Mouse (Mus musculus) heart, postnatal 14 days (tissue): ENCODE data around the gene Spdye4b. TPM values are rescaled to one million over a fixed set of nuclear protein-coding genes. Genes with fewer than 3 reads are reported as not detected.
A peak's percentile ranks its signal among the peaks of the same experiment; 100 is the strongest.
"Not testable (repeated sequence)": the region's sequence is repeated elsewhere in the genome, so short reads cannot be mapped to it uniquely, and the experiment has no call there.

Experiments used
- DNase-seq, 2 experiments: peaks; one replicate each; pipeline ENCODE4 v3.0.0; 2021 to 2022
- intact Hi-C: fragments of 180-260 bp; cut with DNase I; formaldehyde crosslinking; loops from one replicate; pipeline ENCODE4 v1.15.1; 2025
- long read RNA-seq, 2 experiments: library from polyadenylated mRNA; stranded (forward); transcript quantifications; one replicate each; pipeline ENCODE4 v2.0.0; 2021
- total RNA-seq, 2 experiments: library from RNA; stranded (reverse); gene quantifications; 2 replicates each; pipeline ENCODE4 v1.2.3; 2021

Spdye4b gene
- not detected for total RNA-seq
- long read RNA-seq, experiment 1, result 0 reads
- long read RNA-seq, experiment 2, result 0 reads

DNA sequence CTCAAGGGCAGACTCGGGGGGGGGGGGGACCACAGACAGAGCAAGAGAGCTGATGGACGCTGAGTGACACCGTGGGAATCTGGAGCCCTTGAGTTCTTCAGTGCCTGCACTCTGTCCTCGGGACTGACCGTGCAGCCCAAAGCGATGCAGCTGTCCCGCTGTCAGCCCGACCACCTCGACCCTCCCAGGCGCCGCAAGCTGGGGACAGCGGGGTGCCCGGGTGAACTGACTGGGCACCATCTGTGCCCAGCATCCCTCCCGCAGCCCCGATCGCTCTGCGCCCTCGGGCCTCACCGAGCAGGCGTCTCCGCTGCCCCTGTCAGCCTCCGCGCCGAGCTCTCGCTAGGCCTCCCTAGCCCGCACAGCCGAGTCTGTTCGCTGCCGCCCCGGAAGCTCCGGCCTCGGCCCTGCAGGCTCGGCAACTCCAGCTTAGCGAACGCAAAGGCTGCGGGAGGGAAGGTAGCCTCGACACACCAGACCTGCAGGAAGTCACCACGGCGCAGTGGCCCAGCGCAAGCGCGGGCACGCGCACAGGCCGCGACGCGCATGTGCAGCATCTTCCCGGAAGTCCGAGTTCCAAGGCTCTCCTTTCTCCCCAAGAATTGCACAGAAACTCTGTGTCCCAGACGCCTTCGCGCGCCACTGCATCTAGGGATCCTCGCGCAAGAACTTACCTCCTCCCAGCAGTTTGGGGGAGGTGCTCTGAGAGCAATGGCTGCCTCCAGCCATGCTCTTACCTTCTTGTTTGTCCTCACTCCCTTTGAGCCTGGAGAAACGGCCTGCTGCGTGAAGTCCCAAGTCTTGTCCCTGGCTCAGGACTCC, at the start of gene Spdye4b, which contains the start of gene Rbak:
TSS of gene Spdye4b (plus strand) at position 763 of the 822 bp plus-strand sequence.
TSS of gene Rbak (minus strand) at position 521 of the 822 bp plus-strand sequence.
- intact Hi-C loops, result loop anchor here (2.0 to 5.0 kb wide), 2 partner anchors 54 to 122 kb away; partner anchors contain the start of gene Zfp12
- DNase-seq, result peak; percentile 91 to 92

DNA sequence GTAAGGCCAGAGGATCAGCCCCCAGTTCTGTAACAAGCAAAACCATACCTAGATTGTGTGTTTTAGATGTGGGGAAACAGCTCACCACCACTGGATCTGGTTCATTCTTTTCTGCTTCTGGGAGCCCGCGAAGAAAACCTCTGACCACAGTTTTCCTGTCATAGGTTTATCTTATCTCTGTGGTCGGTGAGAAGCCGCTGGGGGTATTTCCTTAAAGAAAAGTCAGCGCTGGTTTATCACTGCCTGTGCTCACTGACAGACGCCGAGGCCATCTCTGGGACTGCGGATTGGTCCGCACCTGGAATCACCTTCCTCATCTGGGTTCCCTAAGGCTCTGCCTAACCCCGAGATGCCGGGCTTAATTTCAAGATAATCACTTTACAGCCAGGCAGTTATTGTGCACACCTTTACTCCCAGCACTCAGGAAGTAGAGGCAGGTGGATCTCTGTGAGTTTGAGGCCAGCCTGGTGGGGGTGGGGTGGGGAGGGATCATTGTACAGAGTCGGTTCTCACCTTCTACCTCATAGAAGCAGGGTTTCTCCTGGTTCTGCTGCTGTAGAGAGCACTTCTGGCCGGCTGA, 47.8 kb upstream of the Spdye4b start:
- intact Hi-C loops, result no loop called here
- no peak for DNase-seq

DNA sequence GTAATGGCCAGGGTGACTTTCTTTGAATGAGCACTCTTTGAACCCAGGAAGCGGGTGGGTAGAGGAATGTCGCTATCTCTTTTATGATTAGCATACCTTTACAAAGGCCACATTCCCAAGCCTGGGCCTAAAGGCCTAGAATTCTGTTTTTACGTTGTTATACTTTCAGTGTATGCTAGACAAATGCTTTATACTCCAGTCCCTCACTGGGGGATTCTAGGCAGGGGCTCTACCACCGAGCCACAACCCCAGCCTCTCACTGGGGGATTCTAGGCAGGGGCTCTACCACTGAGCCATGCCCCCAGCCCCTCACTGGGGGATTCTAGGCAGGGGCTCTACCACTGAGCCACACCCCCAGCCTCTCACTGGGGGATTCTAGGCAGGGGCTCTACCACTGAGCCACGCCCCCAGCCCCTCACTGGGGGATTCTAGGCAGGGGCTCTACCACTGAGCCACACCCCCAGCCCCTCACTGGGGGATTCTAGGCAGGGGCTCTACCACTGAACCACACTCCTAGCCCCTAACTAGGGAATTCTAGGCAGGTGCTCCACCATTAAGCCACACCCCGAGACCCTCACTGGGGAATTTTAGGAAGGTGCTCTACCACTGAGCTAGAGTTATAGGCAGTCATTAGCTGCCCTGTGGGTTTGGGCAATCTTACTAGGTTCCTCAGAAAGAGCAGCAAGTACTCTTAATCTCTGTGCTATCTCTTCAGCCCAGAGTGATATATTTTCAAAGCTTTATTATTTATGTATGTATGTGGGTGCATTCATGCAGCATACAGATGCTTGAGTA, 46.4 kb upstream of the Spdye4b start:
- intact Hi-C loops, DNase-seq: not testable (repeated sequence)

DNA sequence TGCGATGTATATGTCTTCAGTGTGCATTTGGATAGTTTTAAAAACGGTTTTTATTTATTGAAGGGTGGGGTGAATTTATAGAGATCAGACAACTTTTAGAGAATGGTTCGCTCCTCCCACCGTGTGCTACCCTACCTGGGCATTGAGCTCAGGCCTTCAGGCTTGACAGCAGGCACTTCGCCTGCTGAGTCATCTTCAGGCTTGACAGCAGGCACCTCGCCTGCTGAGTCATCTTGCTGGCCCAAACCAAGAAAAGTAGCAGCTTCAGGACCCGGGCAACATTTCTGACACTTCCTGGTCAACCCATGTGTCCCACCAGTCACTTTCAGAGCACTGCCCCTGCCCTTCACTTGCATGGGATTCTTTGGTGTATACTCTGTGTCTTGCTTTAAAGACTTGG, 45.8 kb upstream of the Spdye4b start:
- intact Hi-C loops, result no loop called here

DNA sequence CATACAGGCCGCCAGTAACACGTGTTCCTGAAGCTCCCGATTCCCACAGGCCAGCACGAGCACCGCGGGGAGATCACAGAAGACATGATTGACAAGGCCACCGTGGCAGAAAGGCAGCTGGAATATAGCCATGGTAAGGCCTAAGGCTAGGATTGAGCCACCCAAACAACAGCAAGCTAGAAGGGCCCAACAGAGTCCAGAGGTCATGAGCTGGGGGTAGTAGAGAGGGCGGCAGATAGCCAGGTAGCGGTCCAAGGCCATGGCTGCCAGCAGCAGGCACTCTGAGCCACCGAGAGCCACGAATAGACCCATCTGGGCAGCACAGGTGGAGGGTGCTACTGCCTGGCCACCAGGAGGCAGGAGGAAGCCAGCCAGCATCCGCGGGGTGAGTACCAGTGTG, 43.2 kb upstream of the Spdye4b start:
- intact Hi-C loops, result no loop called here
- DNase-seq, result no peak

More for the DNA sequence above, 45.8 kb upstream of the Spdye4b start:
- DNase-seq, result no peak

DNA sequence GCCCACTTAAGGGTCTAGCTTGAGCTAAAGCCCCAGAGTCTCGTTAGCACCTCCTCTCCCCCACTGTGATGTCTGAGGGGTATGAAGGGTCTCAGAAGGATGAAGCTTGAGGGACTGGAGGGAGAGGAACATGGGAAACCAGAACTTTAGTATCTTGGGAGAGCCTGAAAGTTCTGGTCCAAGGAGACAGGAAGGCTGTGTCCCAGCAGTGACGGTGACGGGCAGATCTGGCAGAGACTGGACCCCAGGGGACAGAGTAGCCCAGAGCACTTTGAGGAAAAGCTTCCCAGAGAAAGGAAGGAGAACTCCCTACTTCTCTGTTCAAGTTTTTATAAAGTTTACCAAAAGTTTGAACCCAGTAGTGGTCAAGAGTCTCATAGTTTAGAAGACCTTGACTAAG, 33.3 kb upstream of the Spdye4b start, which contains the start of gene Olfr718-ps1:
TSS of gene Olfr718-ps1 (minus strand) at position 101 of the 400 bp plus-strand sequence.
- DNase-seq, result no peak
- intact Hi-C loops, result no loop called here

DNA sequence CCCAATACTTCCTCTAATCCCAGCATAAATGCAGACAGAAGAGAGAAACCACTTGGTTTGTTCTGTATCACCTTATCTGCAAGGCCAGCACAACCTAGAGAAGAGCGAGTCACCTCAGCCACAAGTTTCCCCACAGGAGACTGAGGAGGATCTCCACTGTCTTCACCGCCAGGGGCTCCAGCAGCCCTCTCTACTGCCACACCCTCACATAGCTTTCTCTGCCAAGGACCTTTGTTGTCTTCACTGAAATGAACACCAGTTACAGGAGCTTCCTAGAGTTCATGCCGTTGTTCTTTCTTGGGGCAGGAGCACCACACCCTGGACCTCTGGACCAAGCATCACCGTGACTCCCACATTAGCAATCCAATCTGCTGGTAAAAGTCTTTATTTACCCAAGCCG, 32.2 kb upstream of the Spdye4b start:
- DNase-seq, result no peak
- intact Hi-C loops, result no loop called here

DNA sequence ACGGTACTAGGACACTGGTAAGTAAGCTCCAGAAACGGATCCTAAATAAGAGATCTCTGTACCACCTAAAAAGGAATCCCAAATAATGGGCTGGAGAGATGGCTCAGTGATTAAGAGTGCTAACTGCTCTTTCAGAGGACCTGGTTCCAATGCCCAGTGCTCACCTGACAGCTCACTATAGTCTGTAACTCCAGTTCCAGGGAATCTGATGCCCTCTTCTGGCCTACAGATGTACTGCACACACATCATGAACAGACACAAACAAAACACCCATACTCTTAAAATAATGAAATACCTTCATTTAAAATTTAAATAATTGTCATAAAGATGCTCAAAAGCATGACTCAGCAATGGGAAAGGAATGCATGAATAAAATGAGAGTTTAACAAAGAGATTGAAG, 31.3 kb upstream of the Spdye4b start:
- DNase-seq, result no peak
- intact Hi-C loops, result no loop called here

DNA sequence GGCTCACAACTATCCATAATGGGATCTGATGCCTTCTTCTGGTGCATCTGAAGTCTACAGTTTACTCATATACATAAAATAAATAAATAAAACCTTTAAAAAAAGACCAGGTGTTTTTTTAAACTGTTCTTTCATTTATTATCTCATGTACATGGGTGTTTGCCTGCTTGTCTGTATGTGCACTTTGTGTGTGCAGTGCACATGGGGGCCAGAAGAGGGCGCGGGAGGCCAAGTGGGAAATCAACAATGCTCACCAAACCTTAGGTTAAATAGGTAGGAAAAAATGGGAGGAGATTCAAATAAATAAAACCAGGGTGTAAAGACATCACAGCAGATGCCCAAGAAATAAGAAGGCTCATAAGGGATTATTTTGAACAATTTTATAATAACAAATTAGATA, 30.8 kb upstream of the Spdye4b start:
- no peak for DNase-seq
- intact Hi-C loops, result no loop called here

DNA sequence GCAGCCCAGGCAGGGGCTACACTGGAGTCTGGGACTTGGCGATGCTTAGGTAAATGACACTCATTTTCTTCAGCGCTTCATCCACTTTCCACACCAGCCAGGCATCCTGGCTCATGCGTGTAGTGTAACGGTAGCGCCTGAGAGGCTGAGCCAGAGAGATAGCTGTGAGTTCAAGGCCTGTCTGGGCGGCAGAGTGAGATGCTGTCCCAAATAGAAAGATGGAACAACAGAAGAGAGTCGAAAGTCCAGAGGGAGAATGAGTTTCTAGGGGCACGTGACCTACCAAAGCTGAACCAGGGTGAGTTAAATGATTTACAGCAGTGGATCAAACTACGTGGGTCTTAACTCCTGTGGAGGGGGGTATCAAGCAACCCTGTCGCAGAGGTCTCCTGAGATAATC, 27.1 kb upstream of the Spdye4b start:
- intact Hi-C loops, result no loop called here

DNA sequence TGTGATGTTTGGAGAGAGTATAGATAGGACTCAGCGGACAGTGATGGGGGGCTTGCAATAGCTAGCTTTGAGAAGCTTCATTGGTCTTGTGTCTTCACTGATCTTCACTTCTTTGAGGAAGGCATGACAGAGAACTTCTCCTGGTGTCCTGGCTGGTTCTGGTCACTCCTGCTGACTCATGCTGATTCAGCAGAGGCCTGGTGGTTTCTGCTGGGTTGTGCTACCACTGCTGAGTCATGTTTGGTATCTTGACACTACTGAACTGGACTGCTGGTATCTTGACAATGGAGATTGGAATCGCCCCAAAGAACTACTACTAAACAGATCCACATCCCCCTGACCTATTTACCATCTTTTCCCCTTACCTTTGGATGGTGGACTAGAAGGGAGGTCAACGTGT, 25.3 kb upstream of the Spdye4b start:
- no peak for DNase-seq
- intact Hi-C loops, result no loop called here

More for the DNA sequence above, 27.1 kb upstream of the Spdye4b start:
- no peak for DNase-seq

DNA sequence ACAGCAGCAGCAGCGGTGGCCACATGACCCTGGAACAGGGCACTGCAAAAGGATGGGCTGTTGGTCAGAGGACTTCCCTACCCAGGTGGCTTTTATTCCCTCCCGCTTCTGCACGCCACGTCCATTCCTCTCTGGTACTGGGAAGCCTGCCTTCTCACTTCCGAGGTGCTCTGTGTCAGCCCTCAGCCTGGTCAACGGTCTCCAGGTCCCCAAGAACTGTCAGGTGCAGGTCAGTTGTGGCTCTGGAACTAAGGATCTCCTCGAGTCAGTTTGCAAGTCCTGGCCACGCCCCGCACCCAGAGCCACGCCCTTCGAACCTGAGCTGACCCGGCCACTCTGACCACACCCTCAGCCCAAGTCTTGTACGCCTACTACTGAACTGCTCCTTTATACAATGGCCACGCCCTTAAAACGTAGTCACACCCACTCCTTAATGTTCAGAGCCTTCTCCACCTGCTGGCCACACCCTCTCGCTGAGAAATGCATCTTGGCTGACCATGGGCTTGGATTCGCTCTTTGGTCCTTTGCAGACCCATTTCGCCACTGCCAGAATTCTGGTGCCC, 15.2 kb upstream of the Spdye4b start:
- no peak for DNase-seq
- intact Hi-C loops, result no loop called here

DNA sequence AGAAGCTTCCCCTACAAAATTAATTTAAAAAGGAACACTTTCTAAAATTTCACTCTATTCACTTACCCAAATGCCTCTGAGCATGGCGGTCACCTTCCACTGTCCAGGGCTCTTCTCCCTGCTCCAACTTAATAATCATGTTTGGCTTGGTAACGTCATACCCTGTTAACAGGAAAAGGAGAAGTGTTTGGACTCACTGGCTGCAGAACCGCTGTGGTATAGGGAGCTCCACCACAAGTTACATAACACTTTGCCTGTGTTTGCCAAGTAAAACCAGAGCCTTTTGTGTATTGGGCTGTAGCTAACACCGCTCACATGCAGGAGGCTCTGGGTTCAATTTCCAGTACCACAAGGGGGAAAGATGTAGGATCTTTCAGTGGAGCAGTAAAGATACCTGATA, 4.8 kb upstream of the Spdye4b start:
- DNase-seq, result no peak
- intact Hi-C loops, result no loop called here

DNA sequence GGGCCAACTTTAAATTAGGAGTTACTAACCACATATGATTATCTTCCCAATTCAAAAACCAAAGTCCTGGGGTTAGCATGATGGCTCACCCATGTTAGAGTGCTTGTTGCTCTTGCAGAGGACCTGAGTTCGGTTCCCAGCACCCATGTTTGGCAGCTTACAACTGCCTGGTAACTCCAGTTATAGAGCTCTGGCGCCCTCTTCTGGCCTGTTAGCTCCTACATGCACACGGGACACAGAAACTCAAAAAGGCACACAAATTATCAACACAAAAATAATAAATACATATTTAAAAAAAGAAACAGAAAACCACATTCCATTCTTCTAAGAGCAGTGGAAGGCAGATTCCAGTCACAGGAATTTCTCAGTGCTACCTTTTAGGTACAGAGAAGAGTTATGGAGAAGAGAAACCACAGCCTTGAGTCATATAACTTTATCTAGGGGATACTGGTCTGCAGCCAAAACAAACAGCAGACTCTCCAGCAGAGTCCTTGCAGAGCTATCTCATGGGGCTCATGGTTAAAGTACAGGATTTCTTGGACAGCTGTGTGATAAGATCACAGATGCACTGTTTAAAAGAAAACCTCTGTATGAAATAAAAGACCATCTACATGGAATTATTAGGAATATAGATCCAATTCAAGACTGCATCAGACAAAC, 3.1 kb upstream of the Spdye4b start:
- intact Hi-C loops, result no loop called here
- DNase-seq, result no peak

DNA sequence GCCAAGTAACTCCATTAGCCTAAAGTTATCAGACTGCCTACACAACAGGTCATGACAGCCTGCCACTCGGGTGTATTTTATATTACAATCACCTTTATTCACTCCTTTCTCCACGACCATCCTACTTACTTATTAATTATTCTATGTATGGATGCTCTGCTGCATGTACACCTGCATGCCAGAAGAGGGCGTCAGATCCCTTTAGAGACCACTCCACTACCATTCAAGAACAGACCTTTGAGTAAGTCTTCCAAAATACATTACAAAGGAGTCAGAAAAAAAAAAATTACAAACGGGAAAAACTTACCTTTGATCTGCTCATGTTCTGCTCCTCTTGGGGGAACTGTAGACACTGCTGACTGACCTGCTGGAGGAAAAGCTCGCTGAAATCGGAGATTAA, 1.6 kb upstream of the Spdye4b start:
- no peak for DNase-seq
- intact Hi-C loops, result no loop called here

DNA sequence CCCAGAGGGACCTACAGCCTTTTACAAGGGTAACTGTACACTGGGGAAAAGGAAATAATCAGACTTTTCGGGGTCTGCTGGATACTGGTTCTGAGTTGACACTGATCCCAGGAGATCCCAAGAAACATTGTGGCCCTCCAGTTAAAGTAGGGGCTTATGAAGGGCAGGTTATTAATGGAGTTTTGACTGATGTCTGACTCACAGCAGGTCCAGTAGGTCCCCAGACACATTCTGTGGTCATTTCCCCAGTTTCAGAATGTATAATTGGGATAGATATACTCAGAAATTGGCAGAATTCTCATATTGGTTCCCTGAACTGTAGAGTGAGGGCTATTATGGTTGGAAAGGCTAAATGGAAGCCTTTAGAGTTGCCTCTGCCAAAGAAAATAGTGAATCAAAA, 7.2 kb downstream of the Spdye4b start:
- intact Hi-C loops, DNase-seq: not testable (repeated sequence)

DNA sequence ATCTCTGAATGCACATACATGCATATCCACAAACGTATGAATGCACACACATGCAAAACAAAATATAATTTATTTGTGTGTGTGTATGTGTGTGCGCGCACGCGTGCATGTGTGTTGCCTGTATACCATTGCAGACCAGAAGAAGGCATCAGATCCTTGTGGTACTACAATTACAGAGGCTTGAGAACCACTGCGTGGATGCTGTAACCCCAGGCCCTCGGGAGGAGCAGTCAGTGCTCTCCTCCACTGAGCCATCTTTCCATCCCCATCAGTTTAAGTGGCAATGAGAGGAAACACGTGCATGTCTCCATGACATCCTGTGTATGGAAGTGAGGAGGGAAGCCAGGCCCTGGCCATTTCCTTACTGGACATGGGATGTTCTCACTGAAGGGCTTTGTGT, 12.0 kb downstream of the Spdye4b start:
- intact Hi-C loops, result no loop called here
- no peak for DNase-seq

DNA sequence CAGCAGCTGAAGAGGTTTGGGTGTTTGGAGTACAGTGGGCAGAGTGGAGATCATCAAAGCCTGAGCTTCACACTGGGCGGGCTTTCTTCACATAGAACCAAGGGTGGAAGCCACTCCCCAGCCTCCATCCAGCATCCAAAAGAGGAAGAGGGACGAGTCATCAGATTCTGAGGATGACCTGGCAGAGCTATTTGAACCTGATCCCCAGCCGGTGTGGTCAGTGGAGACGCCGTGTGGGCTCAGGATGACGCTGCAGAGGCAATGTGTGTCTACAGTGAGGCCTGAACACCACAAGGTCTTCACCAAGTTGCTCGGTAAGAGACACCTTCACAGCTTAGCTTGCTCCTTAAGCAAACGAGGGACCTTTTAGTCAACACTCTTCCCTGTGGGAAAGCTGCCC, 13.9 kb downstream of the Spdye4b start:
- intact Hi-C loops, DNase-seq: not testable (repeated sequence)

DNA sequence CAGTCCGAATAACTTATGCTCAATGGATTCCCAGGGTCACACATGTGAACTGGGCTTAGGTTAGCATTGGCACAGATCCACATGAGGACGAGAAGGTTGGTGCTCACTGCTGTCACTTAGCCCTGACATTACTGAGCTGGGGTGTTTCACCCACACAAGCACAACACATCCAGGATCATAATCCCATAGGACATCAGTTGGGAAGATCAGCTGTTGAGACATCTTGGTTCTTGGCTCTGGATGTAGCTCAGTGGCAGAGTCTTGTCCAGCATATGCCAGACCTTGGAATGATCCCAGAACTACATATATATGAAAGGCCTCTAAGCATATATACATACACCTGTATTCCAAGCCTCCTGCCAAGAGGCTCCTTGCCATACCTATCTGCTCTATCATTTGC, 14.3 kb downstream of the Spdye4b start:
- no peak for DNase-seq
- intact Hi-C loops, result no loop called here

DNA sequence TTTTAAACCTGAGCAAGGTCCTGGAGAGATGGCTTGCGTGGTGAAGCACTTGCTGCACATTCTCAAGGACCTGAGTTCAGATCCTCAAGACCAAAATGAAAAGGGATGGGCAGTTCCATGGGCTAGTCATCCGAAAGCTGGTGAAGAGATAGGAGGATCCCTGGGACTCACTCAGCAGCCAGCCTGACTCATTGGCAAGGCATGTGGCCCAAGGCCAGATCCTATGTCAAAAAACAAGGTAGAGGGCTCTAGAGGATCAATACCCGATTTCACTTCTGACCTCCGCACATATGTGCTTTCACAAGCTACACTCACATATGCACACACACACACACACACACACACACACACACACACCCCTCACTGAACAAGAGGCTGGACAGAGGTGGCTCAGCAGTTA, 15.7 kb downstream of the Spdye4b start:
- no peak for DNase-seq
- intact Hi-C loops, result no loop called here
